Mouse (Mus musculus): ENCODE data around the gene Prg3.

Prg3 gene

GRCm38 (mm10) chr2:84987930-84988329 lies at the start of gene Prg3:
Gene Prg3 (plus strand): TSS chr2:84988215.
- DNase-seq (ENCODE audit: low spot score): no peak

DNA sequence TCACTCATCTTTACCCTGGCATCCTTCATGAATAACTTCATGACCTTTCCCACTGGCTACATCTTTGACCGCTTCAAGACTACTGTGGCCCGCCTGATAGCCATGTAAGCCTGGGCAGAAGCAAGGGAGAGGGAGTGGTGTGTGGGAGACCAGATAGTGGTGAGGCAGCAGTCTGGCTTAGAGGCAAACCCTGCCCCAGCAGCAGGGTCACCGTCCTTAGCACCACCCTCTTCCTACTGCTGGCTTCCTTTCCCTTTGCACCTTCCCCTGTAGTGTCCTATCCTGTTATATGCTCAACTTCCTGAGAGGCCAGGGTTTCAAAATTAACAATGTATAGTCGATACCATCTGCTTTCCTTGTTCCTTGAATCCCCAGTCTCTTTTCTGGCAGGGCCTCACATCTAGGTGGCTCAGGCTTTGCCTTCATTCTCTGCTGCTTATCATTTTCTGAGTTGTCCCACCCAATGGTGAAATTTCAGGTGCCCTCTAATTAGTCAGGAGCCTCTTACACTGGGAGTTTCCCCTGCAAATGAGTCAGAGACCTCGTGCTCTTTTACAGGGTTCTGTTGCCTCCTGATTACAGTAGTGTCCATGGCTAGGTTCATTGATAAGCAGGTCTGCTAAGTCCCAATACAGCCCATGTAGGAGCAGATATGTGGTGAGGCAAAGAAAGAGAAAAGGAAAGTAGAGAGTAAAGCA lies 49.6 kb upstream of the Prg3 start:
- no peak for DNase-seq (ENCODE audit: low spot score)

GRCm38 (mm10) chr2:84939306-84939705 lies 48.7 kb upstream of the Prg3 start:
- DNase-seq (ENCODE audit: low spot score): no peak

DNA sequence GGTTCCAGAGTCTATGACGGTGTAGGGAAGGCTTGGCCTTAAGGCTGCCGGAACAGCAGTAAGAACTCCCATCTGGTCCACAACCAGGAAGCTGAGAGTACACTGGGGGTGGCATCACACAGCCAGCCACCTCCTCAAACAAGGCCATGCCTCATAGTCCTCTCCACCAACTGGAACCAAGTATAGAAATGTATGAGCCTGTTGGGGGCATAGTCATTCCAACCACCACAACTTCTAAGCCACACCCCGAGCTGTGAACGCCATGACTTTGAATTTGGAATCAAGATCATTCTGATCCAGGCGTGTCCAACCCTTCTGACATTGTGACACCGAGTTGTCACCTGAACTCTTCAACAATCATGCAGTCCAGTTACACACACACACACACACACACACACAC lies 48.3 kb upstream of the Prg3 start:
- no peak for DNase-seq (ENCODE audit: low spot score)

DNA sequence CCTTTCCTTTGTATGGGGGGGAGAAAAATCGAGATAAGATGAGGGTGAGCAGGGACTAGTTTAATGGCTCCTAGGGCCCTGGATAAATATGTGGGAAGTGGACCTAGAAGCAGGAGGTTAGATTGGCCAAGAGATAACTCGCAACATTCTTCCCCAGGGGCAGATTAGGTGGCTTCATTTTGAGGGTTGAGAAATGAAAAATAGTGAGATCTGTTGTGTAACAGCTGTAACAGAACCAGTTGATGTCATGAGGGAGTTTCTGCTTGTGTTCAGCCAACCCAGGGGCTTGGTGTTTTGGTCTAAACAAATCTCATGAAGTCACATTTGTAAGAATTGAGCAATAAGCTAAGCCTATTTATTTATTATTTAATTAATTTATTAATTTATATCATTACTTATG lies 46.7 kb upstream of the Prg3 start:
- no peak for DNase-seq (ENCODE audit: low spot score)

GRCm38 (mm10) chr2:84941795-84942194 lies 46.2 kb upstream of the Prg3 start:
- DNase-seq (ENCODE audit: low spot score): no peak

DNA sequence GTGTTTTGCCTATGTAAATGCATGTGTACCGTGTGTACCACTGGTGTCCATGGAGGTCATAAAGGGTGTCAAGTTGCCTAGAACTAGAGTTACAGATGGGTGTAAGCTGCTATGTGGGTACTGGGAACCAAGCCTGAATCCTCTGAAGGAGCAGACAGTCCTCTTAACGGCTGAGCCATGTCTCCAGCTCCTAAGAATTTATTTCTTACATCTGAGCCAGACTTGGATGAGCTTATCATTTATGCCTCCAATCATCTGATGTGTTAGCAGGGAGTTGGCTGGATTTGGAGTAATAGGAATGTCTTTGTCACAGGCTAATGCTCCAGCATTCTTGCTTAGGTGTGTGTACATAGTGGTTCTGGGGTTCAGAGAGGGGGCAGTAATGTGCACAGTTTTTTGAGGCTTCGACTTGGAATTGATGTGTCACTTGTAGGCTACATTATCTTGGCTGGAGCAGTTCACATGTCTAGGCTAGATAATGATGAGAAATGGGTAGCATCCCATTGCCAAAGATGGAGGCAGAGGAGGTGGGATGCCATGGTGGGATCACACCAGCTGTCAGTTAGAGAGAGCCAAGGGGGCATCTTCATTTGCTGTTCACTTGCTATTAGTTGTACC lies 40.8 kb upstream of the Prg3 start:
- no peak for DNase-seq (ENCODE audit: low spot score)

- DNase-seq (ENCODE audit: low spot score): no peak
Measured at GRCm38 (mm10) chr2:84948252-84948651, 39.8 kb upstream of the Prg3 start.

DNA sequence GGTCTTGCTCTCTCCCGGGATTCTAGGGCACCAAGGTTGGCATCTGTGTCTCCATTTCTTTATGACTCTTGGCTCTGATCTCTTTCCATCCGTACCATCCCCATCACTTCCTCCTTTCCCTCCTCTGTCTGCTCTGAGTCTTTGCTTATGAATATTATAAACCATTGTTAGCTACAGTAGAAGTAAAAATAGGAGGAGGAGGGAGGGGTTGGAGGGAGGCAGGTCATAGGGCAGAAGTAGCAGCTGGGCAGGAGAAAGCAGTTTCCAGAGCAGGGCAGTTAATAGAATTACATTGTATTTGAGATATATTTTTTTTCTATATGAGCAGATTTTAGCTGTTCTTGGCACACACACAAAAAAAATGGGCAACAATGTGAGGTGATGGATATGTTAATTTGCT lies 39.3 kb upstream of the Prg3 start:
- no peak for DNase-seq (ENCODE audit: low spot score)

DNA sequence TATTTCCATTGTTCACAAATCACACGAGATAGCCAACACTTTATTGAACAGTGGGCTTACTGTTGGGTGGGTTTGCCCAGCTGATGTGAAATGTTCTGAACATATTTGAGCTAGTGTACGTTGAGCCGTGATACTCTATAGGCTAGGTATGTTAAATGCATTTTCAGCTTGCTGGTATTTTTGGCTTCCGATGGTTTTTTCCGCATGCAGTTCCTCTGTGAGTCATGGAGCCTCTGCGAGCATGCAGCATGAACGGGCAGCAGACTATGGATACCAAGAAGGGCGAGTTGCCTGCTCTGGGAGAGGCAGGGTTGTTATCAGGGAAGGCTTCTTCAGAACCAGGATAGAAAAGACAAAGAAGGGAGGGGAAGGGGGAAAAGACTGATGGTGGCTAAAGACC lies 37.0 kb upstream of the Prg3 start:
- DNase-seq (ENCODE audit: low spot score): no peak

GRCm38 (mm10) chr2:84952251-84952650 lies 35.8 kb upstream of the Prg3 start:
- DNase-seq (ENCODE audit: low spot score): no peak

DNA sequence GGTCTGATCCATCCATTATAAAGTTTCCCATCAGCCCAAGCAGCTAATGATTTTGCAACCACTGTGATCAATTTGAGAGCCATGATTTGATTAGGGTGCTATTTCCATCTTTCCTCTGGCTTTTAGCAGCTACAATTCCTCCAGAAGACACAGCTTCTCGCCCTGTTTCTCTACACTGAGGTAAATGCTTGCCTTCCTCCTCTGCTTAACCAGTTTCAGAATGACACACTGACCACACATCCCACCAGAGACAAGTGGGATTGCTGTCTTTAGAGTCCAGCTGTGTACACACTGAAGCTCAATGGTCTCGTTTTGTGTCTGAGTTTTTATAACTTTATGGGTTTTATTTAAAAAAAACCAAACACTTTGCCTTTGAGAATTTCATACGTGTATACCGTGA lies 35.3 kb upstream of the Prg3 start:
- DNase-seq (ENCODE audit: low spot score): no peak

DNA sequence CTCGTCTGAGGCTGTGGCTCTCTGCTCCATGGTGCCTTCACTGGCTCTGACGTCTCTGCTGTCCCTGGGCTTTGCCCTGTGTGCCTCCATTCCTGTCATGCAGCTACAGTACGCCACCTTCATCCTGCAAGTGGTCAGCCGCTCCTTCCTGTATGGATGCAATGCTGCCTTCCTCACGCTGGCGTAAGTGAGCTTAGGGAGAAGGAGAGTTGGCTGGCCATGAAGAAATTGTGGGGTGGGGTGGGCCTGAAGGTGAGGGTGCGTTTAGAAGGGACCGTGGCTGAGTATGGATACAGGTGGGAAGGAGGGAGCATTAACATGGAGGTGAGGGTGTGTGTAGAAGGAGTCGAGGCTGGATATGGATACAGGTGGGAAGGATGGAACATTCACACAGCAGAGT lies 32.6 kb upstream of the Prg3 start:
- no peak for DNase-seq (ENCODE audit: low spot score)

GRCm38 (mm10) chr2:84956274-84956673 lies 31.7 kb upstream of the Prg3 start:
- peak; percentile 53 for DNase-seq (ENCODE audit: low spot score)

- no peak for DNase-seq (ENCODE audit: low spot score)
Measured at GRCm38 (mm10) chr2:84958588-84959264, 29.3 kb upstream of the Prg3 start.

DNA sequence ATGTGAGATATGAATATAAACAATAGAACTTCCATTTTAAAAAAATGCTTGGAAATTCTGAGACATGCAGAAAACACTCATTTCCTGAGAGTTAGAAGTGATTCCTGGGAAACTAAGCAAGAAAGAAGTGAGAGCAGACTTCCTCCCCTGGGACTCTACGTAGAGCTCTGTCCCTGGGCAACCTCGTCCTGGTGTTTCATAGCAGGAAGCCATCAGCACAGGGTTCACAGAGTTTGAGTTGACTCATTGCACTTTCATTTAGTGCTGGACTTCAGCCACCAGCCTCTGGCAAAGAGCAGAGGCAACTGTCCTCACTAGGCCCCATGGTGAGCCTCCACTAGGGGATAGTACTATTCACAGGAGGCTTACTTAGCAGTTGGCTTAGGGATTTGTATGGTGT lies 26.7 kb upstream of the Prg3 start:
- no peak for DNase-seq (ENCODE audit: low spot score)

DNA sequence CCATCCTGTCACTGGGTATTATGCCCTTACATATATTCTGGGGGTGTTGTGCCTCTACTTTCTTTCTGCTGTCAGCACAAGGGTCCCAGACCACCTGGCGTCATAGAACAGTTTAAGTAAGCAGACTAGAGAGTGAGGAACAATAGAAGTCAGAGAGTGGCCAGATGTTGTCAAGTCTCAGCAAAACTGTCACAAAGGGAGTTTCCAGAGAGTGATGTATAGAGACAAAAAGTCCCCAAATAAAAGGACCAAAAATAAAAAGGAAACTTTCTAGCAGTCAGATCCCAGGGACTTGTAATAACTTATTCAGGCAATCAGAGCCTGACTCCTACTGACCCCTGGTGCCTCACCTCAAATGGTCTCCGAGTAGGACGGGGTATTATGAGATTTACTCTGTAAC lies 26.1 kb upstream of the Prg3 start:
- no peak for DNase-seq (ENCODE audit: low spot score)

- DNase-seq (ENCODE audit: low spot score): no peak
Measured at GRCm38 (mm10) chr2:84962906-84963507, 25.0 kb upstream of the Prg3 start.

- no peak for DNase-seq (ENCODE audit: low spot score)
Measured at GRCm38 (mm10) chr2:84964111-84964801, 23.8 kb upstream of the Prg3 start.

DNA sequence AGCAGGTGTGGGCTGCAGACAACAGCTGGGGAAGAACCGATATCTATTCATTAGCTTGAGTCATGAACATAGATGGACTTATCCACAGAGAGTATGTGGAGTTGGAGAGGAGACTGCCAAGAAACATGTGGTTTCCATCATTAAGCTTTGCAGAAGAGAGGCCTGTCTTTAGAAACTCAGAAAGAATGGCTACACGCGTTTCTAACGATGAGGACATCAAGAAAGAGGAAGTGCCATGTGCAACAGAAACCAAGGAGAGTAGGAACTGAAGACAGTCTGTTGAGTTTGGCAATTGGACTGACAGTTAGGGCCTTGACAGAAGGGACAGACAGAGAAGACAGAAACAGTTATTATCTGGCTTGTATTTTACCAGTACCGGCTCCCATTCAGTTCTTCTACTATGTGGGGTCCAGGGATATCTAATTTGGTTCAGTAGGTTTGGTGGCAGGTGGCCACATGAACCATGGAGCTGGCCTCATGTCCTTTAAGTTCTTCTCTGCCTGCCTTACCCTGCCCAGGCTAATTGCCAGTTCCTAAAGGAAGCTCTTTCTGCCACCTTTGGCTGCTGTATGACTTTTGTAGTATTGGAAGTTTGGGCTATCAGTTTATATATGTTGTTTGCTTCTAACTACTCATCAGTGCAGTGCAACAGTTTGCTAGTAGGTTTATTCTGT lies 20.6 kb upstream of the Prg3 start:
- DNase-seq (ENCODE audit: low spot score): no peak

DNA sequence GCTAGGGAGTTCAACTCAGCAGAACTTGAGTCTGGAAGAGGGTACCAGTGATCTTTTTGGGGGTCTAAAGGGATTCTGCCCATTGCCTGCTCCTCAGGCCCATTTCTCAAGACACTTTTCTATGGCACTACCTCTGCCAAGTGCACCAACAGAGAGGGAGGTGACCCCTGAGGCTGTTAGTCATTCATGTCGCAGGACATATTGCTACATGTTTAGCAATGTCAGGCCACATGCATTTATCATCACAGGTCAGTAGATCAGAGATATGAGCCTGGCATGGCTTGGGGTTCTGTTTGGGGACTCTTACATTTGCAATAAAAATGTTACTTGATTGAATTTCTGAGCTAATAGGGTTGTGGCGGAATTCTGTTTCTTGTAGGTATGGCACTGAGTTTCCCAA lies 12.4 kb upstream of the Prg3 start:
- no peak for DNase-seq (ENCODE audit: low spot score)

DNA sequence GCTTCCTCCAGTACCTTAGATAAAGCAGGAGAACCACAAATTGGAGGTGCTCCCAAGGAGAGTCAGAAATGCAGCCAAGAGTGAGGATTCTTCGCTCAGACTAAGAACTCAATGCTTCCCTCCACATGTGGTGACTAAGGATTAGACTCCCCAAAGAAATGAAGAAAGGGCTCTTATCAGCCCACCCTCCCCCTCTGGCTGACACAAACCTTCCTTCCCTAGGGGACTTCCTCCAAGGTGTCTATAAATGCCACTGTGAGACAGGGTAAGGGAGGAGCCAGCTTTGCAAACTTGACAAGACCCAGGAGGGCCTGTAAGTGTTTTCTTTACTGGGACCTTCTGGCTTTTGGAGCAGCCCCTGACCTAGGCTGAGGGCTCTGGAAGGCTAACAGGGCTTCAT lies 7.8 kb upstream of the Prg3 start, which contains the start of gene Prg2:
Gene Prg2, plus strand, starts transcription at position 274 of the 400 bp plus-strand sequence.
- no peak for DNase-seq (ENCODE audit: low spot score)

All from layer of hippocampus, adult 11-12 months (tissue).